Mouse (Mus musculus) G1E-ER4 (cell line): Measurements from ENCODE around the gene L3mbtl1. TPM values are rescaled to one million over a fixed set of nuclear protein-coding genes. Genes with fewer than 3 reads are reported as not detected.

Experiments
- GATA1 ChIP-seq: IDR thresholded peaks from one replicate; pipeline ENCODE4 v1.8.0; 2012; ENCODE audit warnings: low read length, inconsistent platforms
- polyA plus RNA-seq: library from polyadenylated mRNA; stranded (reverse); fragments of >175 nt; gene quantifications from 2 replicates; pipeline ENCODE4 v1.2.3, GENCODE M21; 2012

L3mbtl1 gene
- polyA plus RNA-seq, 1 experiment, result not detected

DNA sequence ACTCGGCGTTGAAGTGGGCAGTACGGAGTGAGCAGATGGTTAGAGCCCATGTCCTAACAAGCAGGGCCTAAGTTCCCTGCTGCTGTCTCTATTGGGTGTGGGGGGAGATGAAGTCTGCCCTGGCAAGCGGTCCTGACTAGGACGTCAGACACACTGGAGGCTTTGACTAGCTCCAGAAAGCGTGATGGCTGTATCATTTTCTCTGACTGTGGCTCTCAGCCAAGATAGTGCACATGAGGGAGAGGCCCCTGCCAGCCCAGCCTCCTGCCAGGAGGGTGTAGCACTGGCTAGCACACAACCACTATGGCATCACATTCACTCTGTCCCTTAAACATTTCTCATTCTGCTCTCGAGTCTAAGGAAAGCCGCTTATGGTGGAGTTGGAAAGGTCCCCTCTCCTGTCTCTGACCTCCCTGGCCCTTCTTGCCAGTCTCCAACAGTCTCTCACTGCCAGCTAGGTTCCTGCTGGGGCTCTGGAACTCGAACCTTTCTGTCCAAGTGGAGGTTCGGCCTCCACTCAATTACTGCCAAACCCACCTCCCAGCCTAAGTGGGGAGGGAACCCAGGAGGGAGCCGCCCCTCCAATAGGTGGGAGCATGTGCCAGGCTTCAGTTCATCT, 32.0 kb downstream of the L3mbtl1 start:
- no peak for TF ChIP-seq GATA1

DNA sequence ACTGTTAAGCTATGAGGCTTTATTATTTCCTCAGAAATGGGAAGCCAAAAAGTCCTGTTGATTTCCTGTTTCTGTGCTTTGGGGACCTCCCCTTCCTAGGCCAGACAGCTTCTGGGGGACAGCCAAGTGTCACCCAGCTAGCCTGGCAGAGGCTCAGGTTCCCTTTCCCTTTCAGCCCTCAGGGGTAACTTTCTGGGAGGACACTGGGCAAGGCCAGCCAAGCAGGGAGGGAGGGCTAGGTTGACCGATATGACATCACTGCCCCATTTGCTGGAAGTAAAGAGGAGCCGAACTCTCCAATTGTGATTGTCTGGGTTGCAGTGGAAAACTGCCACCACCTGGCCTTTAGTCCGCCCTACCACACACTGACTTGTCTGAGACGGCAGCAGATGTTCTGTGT, 32.7 kb downstream of the L3mbtl1 start:
- TF ChIP-seq GATA1, result no peak

- TF ChIP-seq GATA1, result no peak
Measured at GRCm38 (mm10) chr2:162984381-162984780, 41.1 kb downstream of the L3mbtl1 start.

- TF ChIP-seq GATA1, result no peak
Measured at GRCm38 (mm10) chr2:162985923-162986322, 42.7 kb downstream of the L3mbtl1 start.

- no peak for TF ChIP-seq GATA1
Measured at GRCm38 (mm10) chr2:162986764-162987163, 43.5 kb downstream of the L3mbtl1 start.

GRCm38 (mm10) chr2:162987218-162987617, 43.9 kb downstream of the L3mbtl1 start, which contains the start of gene Sgk2:
TSS of gene Sgk2 (plus strand) at chr2:162987330.
- TF ChIP-seq GATA1, result no peak

DNA sequence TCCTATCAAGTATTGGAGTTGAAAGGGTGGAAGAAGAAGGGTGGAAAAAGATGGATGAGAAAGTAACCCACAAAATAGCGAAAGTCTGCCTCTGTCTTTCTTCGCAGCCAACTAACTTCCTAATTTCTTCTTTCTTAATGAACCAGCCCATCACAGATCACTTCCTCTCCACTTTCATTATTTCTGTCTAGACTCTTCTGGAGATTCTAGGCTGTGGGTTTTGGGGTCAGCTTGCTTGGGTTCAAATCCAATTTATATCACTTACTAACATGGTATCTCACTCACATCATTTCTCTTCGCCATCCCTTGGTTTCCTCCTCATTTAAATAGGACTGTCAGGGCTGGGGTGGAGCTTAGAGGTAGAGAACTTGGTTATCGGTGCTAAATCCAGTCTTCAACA, 45.0 kb downstream of the L3mbtl1 start:
- no peak for TF ChIP-seq GATA1

- no peak for TF ChIP-seq GATA1
Measured at GRCm38 (mm10) chr2:162991394-162992083, 48.3 kb downstream of the L3mbtl1 start.

GRCm38 (mm10) chr2:162992084-162992437, 48.8 kb downstream of the L3mbtl1 start:
- TF ChIP-seq GATA1, result no peak

DNA sequence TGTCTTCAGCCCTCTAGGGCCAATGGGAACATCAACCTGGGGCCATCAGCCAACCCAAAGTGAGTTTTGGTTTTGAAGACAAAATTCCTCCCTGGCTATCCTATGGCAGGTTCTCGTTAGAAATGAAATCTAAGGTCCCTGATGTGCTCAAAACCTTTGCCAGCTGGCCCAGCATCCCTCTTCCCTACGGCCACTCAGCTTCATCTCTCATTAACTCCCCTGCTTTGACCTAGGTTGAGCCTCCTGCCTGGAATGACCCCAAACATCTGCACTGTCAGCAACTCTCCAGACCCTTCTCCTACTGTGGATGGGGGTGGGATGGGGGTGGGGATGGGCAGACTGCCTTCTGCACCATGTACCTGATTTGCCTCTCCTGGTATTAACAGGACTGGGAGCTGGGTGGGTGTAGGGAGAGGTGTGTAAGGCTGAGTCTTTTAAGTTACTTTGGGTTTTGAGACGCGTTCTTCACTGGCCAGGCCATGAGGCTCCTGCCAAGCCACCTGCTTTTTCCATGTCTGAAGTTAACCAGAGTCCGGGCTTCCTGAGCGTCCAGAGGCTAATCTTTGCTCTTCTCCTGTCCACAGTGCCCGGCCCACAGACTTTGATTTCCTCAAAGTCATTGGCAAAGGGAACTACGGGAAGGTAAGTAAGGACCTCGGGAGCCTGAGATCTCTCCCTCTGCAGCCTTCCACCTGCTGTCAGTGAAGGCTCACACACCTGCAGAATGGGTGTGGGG, 50.8 kb downstream of the L3mbtl1 start:
- no peak for TF ChIP-seq GATA1

DNA sequence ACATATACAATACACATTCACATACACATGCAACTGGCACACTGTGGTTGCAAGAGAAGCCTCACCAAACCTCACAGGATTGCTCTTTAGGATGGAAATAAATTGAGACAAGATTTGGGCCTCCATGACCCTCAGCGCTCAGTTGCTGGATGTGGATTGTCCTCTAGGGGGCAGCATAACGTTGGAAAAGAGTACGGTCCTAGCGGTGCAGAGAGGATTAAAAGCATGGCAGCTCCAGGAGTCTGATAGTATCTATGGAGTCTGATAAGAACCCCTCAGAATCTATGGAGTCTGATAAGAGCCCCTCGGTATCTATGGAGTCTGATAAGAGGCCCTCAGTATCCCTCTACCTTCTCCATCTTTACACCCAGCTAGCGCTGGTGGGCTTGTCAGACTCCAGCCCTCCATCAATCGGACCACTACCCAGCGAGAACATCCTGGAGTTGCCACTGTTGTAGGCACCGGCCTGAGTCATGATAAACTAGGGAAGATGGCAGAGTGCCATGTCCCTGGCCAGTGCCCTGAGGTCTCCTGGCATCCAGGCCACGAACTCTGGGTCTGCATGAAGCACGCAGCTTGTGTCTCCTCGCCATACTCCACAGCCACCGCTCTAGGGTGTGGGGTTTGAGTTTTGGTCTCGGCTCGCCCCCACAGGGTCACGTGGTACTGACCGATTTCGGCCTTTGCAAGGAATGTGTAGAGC, 55.4 kb downstream of the L3mbtl1 start:
- no peak for TF ChIP-seq GATA1

DNA sequence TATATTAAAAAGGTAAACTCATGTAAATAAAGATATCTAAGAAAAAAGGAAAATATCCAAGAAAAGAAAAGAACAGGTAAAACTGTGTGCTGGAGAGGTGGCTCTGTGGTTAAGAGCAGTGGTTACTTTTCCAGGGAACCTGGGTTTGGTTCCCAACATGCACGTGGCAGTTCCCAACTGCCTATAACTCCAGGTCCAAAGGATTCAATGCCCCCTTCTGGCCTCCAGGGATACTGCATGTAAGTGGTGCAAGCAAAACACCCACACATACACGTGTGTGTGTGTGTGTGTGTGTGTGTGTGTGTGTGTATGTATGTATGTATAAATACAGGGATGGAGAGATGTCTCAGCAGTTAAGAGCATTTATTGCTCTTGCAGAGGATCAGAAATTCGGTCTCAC, 56.5 kb downstream of the L3mbtl1 start:
- no peak for TF ChIP-seq GATA1

- TF ChIP-seq GATA1, result no peak
Measured at GRCm38 (mm10) chr2:163001071-163001470, 57.8 kb downstream of the L3mbtl1 start.

GRCm38 (mm10) chr2:163007299-163007698, 64.0 kb downstream of the L3mbtl1 start:
- TF ChIP-seq GATA1, result no peak

GRCm38 (mm10) chr2:163016916-163017743, 73.9 kb downstream of the L3mbtl1 start, which contains the start of gene Ift52:
TSS of gene Ift52 (plus strand) at chr2:163017354.
- TF ChIP-seq GATA1, result no peak

Other genes starting within 250 kb of the L3mbtl1 start
- gene Srsf6, start 11.9 kb upstream of the L3mbtl1 start, polyA plus RNA-seq, result 101 and 133 TPM in 2 replicates
- gene Sgk2, start 43.9 kb downstream of the L3mbtl1 start, polyA plus RNA-seq, result not detected in 2 replicates
- 4.7 and 5.7 TPM in 2 replicates for gene Ift52, start 73.9 kb downstream of the L3mbtl1 start, polyA plus RNA-seq
- 100 and 130 TPM in 2 replicates for gene Mybl2, start 111.2 kb downstream of the L3mbtl1 start, polyA plus RNA-seq
- not detected in 2 replicates for gene Gtsf1l, start 144.4 kb downstream of the L3mbtl1 start, polyA plus RNA-seq